Mouse (Mus musculus): ENCODE data around the gene E130114P18Rik.
A peak's percentile ranks its signal among the peaks of the same experiment; 100 is the strongest.

Gene E130114P18Rik

GRCm38 (mm10) chr4:97775494-97776265, 2.2 kb downstream of the E130114P18Rik start:
- DNase-seq, result no peak

- peak; percentile 71 for DNase-seq
These were observed 2.8 kb downstream of the E130114P18Rik start for GRCm38 (mm10) chr4:97775059-97775458.

GRCm38 (mm10) chr4:97774446-97774950, 3.4 kb downstream of the E130114P18Rik start:
- peak; percentile 42 for DNase-seq

GRCm38 (mm10) chr4:97773791-97774190, 4.1 kb downstream of the E130114P18Rik start:
- no peak for DNase-seq

- peak; percentile 94 for DNase-seq
These were observed 4.7 kb downstream of the E130114P18Rik start for GRCm38 (mm10) chr4:97773110-97773593.

- DNase-seq, result no peak
These were observed 5.2 kb downstream of the E130114P18Rik start, which contains the start of gene Nfia for GRCm38 (mm10) chr4:97772641-97773040. Gene Nfia, plus strand, starts transcription at chr4:97772734.

- DNase-seq, result peak; percentile 98
These were observed 5.8 kb downstream of the E130114P18Rik start for GRCm38 (mm10) chr4:97772084-97772484.

GRCm38 (mm10) chr4:97771426-97771825, 6.5 kb downstream of the E130114P18Rik start:
- no peak for DNase-seq

- no peak for DNase-seq
These were observed 8.0 kb downstream of the E130114P18Rik start for GRCm38 (mm10) chr4:97769861-97770260.

- no peak for DNase-seq
These were observed 10.4 kb downstream of the E130114P18Rik start for GRCm38 (mm10) chr4:97767516-97767915.

- DNase-seq, result no peak
These were observed 10.9 kb downstream of the E130114P18Rik start for GRCm38 (mm10) chr4:97767025-97767424.

- no peak for DNase-seq
These were observed 11.8 kb downstream of the E130114P18Rik start for GRCm38 (mm10) chr4:97766100-97766499.

GRCm38 (mm10) chr4:97765341-97766020, 12.4 kb downstream of the E130114P18Rik start:
- DNase-seq, result no peak

- DNase-seq, result no peak
These were observed 13.3 kb downstream of the E130114P18Rik start for GRCm38 (mm10) chr4:97764616-97765015.

- no peak for DNase-seq
These were observed 19.2 kb downstream of the E130114P18Rik start for GRCm38 (mm10) chr4:97758661-97759060.

- DNase-seq, result peak; percentile 53
These were observed 19.9 kb downstream of the E130114P18Rik start for GRCm38 (mm10) chr4:97757978-97758461.

GRCm38 (mm10) chr4:97757207-97757977, 20.5 kb downstream of the E130114P18Rik start:
- peak; percentile 79 for DNase-seq

- no peak for DNase-seq
These were observed 23.6 kb downstream of the E130114P18Rik start for GRCm38 (mm10) chr4:97754241-97754640.

GRCm38 (mm10) chr4:97753521-97753920, 24.4 kb downstream of the E130114P18Rik start:
- no peak for DNase-seq

- DNase-seq, result no peak
These were observed 25.4 kb downstream of the E130114P18Rik start for GRCm38 (mm10) chr4:97752276-97753010.

- no peak for DNase-seq
These were observed 26.2 kb downstream of the E130114P18Rik start for GRCm38 (mm10) chr4:97751483-97752251.

Data from cerebellum, adult 11-12 months (tissue).